Mouse (Mus musculus) hindbrain, embryonic 14.5 days (tissue): ENCODE results near the gene Fam136a. TPM values are rescaled to one million over a fixed set of nuclear protein-coding genes. Genes with fewer than 3 reads are reported as not detected.

ENCODE experiments used
- polyA plus RNA-seq: library from polyadenylated mRNA; unstranded; fragments of >200 nt; fragmentation: Nextera tagmentation; extraction: Ambion mirVana; gene quantifications from 2 replicates; pipeline ENCODE4 v1.2.1, GENCODE M21; 2014

The Fam136a gene
- polyA plus RNA-seq, 1 experiment from 2014 or later = 114 TPM

Other genes starting within 250 kb of the Fam136a start
- gene Tgfa, start 170.4 kb upstream of the Fam136a start, polyA plus RNA-seq = 23.1 and 27.2 TPM in 2 replicates
- gene Snrpg, start 5.7 kb downstream of the Fam136a start, polyA plus RNA-seq = 345 and 410 TPM in 2 replicates
- 94.9 and 99.9 TPM in 2 replicates for gene Pcyox1, start 31.5 kb downstream of the Fam136a start, polyA plus RNA-seq
- gene Tia1, start 38.6 kb downstream of the Fam136a start, polyA plus RNA-seq = 267 and 306 TPM in 2 replicates
- not detected in 2 replicates for gene Gm44790, start 61.0 kb downstream of the Fam136a start, polyA plus RNA-seq
- gene C87436, start 72.7 kb downstream of the Fam136a start, polyA plus RNA-seq = 19.2 and 21.6 TPM in 2 replicates
- 313 and 316 TPM in 2 replicates for gene Pcbp1, start 160.7 kb downstream of the Fam136a start, polyA plus RNA-seq